Mouse (Mus musculus) lung, postnatal 0 days (tissue): ENCODE measurements at regions not wholly inside any gene's neighbourhood (a gene's known extent, or its start where the extent isn't known, plus 50 kb on each side); places are given as distances from the start of the nearest gene placed in this dataset.

ENCODE experiments used
- CTCF ChIP-seq: IDR thresholded peaks from 2 replicates; pipeline ENCODE4 v1.5.1; 2016; ENCODE audit warnings: antibody characterized with exemption, mild to moderate bottlenecking
- EP300 ChIP-seq: IDR thresholded peaks from 2 replicates; pipeline ENCODE4 v1.6.1; 2016; ENCODE audit warnings: antibody characterized with exemption, mild to moderate bottlenecking, control low read depth

- TF ChIP-seq CTCF (no peak), EP300 (no peak)
Observed at GRCm38 (mm10) chr13:113536306-113536705, 82.1 kb downstream of the Snx18 start.
